Mouse (Mus musculus): Measurements from ENCODE around the gene Smn1. TPM values are rescaled to one million over a fixed set of nuclear protein-coding genes. Genes with fewer than 3 reads are reported as not detected.
"Not testable (repeated sequence)": the region's sequence is repeated elsewhere in the genome, so short reads cannot be mapped to it uniquely, and the experiment has no call there.

Smn1 gene
- total RNA-seq (2021): 10 to 100 TPM; 39.3 to 45.0 TPM
- long read RNA-seq, transcript Smn1-201 (9 exons, 1,222 nt): major isoform, 31 of 37 reads
- long read RNA-seq, partial matches to known transcripts: 3 of 37 reads
- long read RNA-seq, other reads (novel, unspliced or antisense): 3 of 37 reads

- DNase-seq (ENCODE audit: low spot score in 2 of 2): peak; percentile 83 to 91
Observed at GRCm38 (mm10) chr13:100124423-100125257, at the start of gene Smn1. Smn1 (plus strand) TSS chr13:100124852.

- DNase-seq (ENCODE audit: low spot score in 2 of 2): no peak
Observed at GRCm38 (mm10) chr13:100098808-100099207, 25.8 kb upstream of the Smn1 start.

- no peak for DNase-seq (ENCODE audit: low spot score in 2 of 2)
Observed at GRCm38 (mm10) chr13:100103052-100103658, 21.5 kb upstream of the Smn1 start.

GRCm38 (mm10) chr13:100103748-100104254 lies 20.9 kb upstream of the Smn1 start, which contains the start of gene Bdp1:
Bdp1 (minus strand) TSS chr13:100104070.
- DNase-seq (ENCODE audit: low spot score in 2 of 2): peak; percentile 97

- peak; percentile 68 to 83 for DNase-seq (ENCODE audit: low spot score in 2 of 2)
Observed at GRCm38 (mm10) chr13:100107652-100108472, 16.8 kb upstream of the Smn1 start, which contains the start of gene Serf1. Serf1 (plus strand) TSS chr13:100108012.

GRCm38 (mm10) chr13:100112218-100112972 lies 12.3 kb upstream of the Smn1 start:
- peak in 1 of 2 experiments; percentile 24 for DNase-seq (ENCODE audit: low spot score in 2 of 2)

GRCm38 (mm10) chr13:100123970-100124369 lies 682 bp upstream of the Smn1 start:
- no peak for DNase-seq (ENCODE audit: low spot score in 2 of 2)

- no peak for DNase-seq (ENCODE audit: low spot score in 2 of 2)
Observed at GRCm38 (mm10) chr13:100125258-100125643, 599 bp downstream of the Smn1 start.

- DNase-seq (ENCODE audit: low spot score in 2 of 2): no peak
Observed at GRCm38 (mm10) chr13:100141646-100142314, 17.1 kb downstream of the Smn1 start.

GRCm38 (mm10) chr13:100152659-100153058 lies 28.0 kb downstream of the Smn1 start:
- DNase-seq (ENCODE audit: low spot score in 2 of 2): no peak

- DNase-seq (ENCODE audit: low spot score in 2 of 2): no peak
Observed at GRCm38 (mm10) chr13:100156624-100157023, 32.0 kb downstream of the Smn1 start.

- not testable (repeated sequence) for DNase-seq (ENCODE audit: low spot score in 2 of 2)
Observed at GRCm38 (mm10) chr13:100161171-100161870, 36.7 kb downstream of the Smn1 start.

GRCm38 (mm10) chr13:100162467-100162866 lies 37.8 kb downstream of the Smn1 start:
- not testable (repeated sequence) for DNase-seq (ENCODE audit: low spot score in 2 of 2)

GRCm38 (mm10) chr13:100166378-100166777 lies 41.7 kb downstream of the Smn1 start:
- DNase-seq (ENCODE audit: low spot score in 2 of 2): not testable (repeated sequence)

- peak in 1 of 2 experiments; percentile 14 for DNase-seq (ENCODE audit: low spot score in 2 of 2)
Observed at GRCm38 (mm10) chr13:100174360-100174759, 49.7 kb downstream of the Smn1 start.

GRCm38 (mm10) chr13:100183111-100183510 lies 58.5 kb downstream of the Smn1 start:
- not testable (repeated sequence) for DNase-seq (ENCODE audit: low spot score in 2 of 2)
